Mouse (Mus musculus) testis, postnatal 10 days (tissue): Measurements from ENCODE around the gene Tex44.

Source experiments
- DNase-seq: peaks from one replicate; pipeline ENCODE4 v3.0.0; 2021; ENCODE audit warnings: low spot score

Gene Tex44

GRCm38 (mm10) chr1:86447596-86448171, 21.6 kb downstream of the Tex44 start:
- peak; percentile 57 for DNase-seq

GRCm38 (mm10) chr1:86448272-86448671, 22.1 kb downstream of the Tex44 start:
- no peak for DNase-seq

GRCm38 (mm10) chr1:86449966-86450365, 23.8 kb downstream of the Tex44 start:
- DNase-seq = no peak

GRCm38 (mm10) chr1:86452713-86453112, 26.6 kb downstream of the Tex44 start:
- DNase-seq = no peak

GRCm38 (mm10) chr1:86456892-86457581, 30.9 kb downstream of the Tex44 start:
- no peak for DNase-seq

- DNase-seq = no peak
These were observed 33.2 kb downstream of the Tex44 start for GRCm38 (mm10) chr1:86459371-86459770.

GRCm38 (mm10) chr1:86464223-86464874, 38.2 kb downstream of the Tex44 start:
- DNase-seq = no peak

GRCm38 (mm10) chr1:86464875-86465224, 38.7 kb downstream of the Tex44 start:
- DNase-seq = no peak

- DNase-seq = no peak
These were observed 41.3 kb downstream of the Tex44 start for GRCm38 (mm10) chr1:86467416-86467815.

- no peak for DNase-seq
These were observed 43.7 kb downstream of the Tex44 start for GRCm38 (mm10) chr1:86469876-86470275.

GRCm38 (mm10) chr1:86470519-86471181, 44.5 kb downstream of the Tex44 start:
- DNase-seq = peak; percentile 82

- peak; percentile 81 for DNase-seq
These were observed 45.4 kb downstream of the Tex44 start for GRCm38 (mm10) chr1:86471504-86471961.

- DNase-seq = peak; percentile 78
These were observed 46.2 kb downstream of the Tex44 start for GRCm38 (mm10) chr1:86472197-86472952.

GRCm38 (mm10) chr1:86473109-86473760, 47.1 kb downstream of the Tex44 start:
- DNase-seq = no peak
